Mouse (Mus musculus): Measurements from ENCODE around the gene Slc46a2.

GRCm38 (mm10) chr4:59960610-59961009 lies 45.8 kb upstream of the Slc46a2 start, which contains the start of gene Mup4:
- TF ChIP-seq CTCF (conservative IDR thresholded peaks at IDR 0.05; ENCODE audit: insufficient read depth, insufficient read length, low read depth, low read length) (no peak), POLR2A (IDR thresholded peaks at IDR 0.05; ENCODE audit: low read depth, low read length) (no peak)

Measured in kidney, adult 2 months (tissue).